Mouse (Mus musculus) MEL (cell line): ENCODE measurements around the gene Synpr.

Experiments
- CHD1 ChIP-seq: IDR thresholded peaks from 2 replicates; pipeline ENCODE4 v1.6.1; 2012; ENCODE audit warnings: low read depth, mild to moderate bottlenecking, inconsistent platforms, low read length, improper control_type of control experiment
- CTCF ChIP-seq, 3 experiments: IDR thresholded peaks in 2 of 3; conservative IDR thresholded peaks in 1 of 3; 2 replicates each; pipeline ENCODE4 v1.5.1; 2011 to 2012; ENCODE audit warnings: low read length in 3 of 3, low read depth in 2 of 3, mild to moderate bottlenecking in 2 of 3, improper control_type of control experiment in 1 of 3, inconsistent platforms in 1 of 3, mixed read lengths in 1 of 3, moderate library complexity in 1 of 3; ENCODE audit not compliant: control insufficient read depth in 1 of 3, insufficient read depth in 1 of 3, poor library complexity in 1 of 3, severe bottlenecking in 1 of 3
- ETS1 ChIP-seq: IDR thresholded peaks from 2 replicates; pipeline ENCODE4 v1.6.1; 2012; ENCODE audit warnings: low read depth, mild to moderate bottlenecking, inconsistent platforms, low read length, improper control_type of control experiment, moderate library complexity
- GATA1 ChIP-seq: IDR thresholded peaks from 2 replicates; pipeline ENCODE4 v1.6.1; 2011; ENCODE audit warnings: low read depth, low read length, improper control_type of control experiment
- MAX ChIP-seq: IDR thresholded peaks from 2 replicates; pipeline ENCODE4 v1.6.1; 2011; ENCODE audit warnings: low read length, improper control_type of control experiment
- MEF2A ChIP-seq: IDR thresholded peaks from 2 replicates; pipeline ENCODE4 v1.6.1; 2014; ENCODE audit warnings: low read depth, mild to moderate bottlenecking, inconsistent platforms, low read length, improper control_type of control experiment; ENCODE audit not compliant: poor library complexity, insufficient replicate concordance, severe bottlenecking; ENCODE audit errors: extremely low read depth
- MYC ChIP-seq: IDR thresholded peaks from 2 replicates; pipeline ENCODE4 v1.6.1; 2011; ENCODE audit warnings: low read depth, mild to moderate bottlenecking, low read length, improper control_type of control experiment, moderate library complexity
- POLR2A ChIP-seq, 2 experiments: IDR thresholded peaks; 2 replicates each; pipeline ENCODE4 v1.6.1; 2011 to 2012; ENCODE audit warnings: low read length in 2 of 2, mild to moderate bottlenecking in 2 of 2, control low read depth in 1 of 2, improper control_type of control experiment in 1 of 2, low read depth in 1 of 2, moderate library complexity in 1 of 2; ENCODE audit not compliant: control insufficient read depth in 1 of 2, insufficient read depth in 1 of 2, poor library complexity in 1 of 2
- RAD21 ChIP-seq: IDR thresholded peaks from 2 replicates; pipeline ENCODE4 v1.6.1; 2011; ENCODE audit warnings: mild to moderate bottlenecking, low read depth, low read length, improper control_type of control experiment
- SMC3 ChIP-seq: IDR thresholded peaks from 2 replicates; pipeline ENCODE4 v1.6.1; 2011; ENCODE audit warnings: low read depth, low read length, improper control_type of control experiment
- TAL1 ChIP-seq: IDR thresholded peaks from 2 replicates; pipeline ENCODE4 v1.6.1; 2012; ENCODE audit warnings: mild to moderate bottlenecking, inconsistent platforms, low read length, moderate library complexity, mixed read lengths
- USF1 ChIP-seq: IDR thresholded peaks from 2 replicates; pipeline ENCODE4 v1.6.1; 2014; ENCODE audit warnings: low read depth, mild to moderate bottlenecking, inconsistent platforms, low read length, improper control_type of control experiment, moderate library complexity

DNA sequence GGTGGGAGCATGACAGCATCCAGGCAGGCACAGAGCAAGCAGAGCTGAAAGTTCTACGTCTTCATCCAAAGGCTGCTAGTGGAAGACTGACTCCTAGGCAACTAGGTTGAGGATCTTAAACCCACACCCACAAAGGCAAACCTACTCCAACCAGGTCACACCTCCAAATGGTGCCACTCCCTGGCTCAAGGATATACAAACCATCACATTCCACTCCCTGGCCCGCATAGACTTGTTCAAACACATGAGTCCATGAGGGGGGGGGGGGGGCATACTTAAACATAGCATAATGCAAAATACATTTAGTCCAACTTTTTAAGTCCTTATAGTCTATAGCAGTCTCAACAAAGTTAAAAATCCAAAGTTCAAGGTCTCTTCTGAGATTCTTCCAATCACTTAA is 312.6 kb downstream of the Synpr start:
- TF ChIP-seq MYC: no peak
- no peak for TF ChIP-seq POLR2A (IDR thresholded peaks at IDR 0.05; ENCODE audit: control insufficient read depth in 1 of 2, insufficient read depth in 1 of 2, low read depth in 1 of 2, low read length in 2 of 2, poor library complexity in 1 of 2)
- no peak for TF ChIP-seq MEF2A
- no peak for TF ChIP-seq GATA1
- TF ChIP-seq CTCF (IDR thresholded peaks at IDR 0.05 in 2 of 3, conservative IDR thresholded peaks at IDR 0.05 in 1 of 3; ENCODE audit: control insufficient read depth in 1 of 3, insufficient read depth in 1 of 3, low read depth in 2 of 3, low read length in 3 of 3, poor library complexity in 1 of 3, severe bottlenecking in 1 of 3): no peak
- no peak for TF ChIP-seq RAD21
- TF ChIP-seq USF1: no peak
- TF ChIP-seq SMC3: no peak
- TF ChIP-seq MAX: no peak
- TF ChIP-seq ETS1: no peak
- TF ChIP-seq TAL1: no peak
- TF ChIP-seq CHD1: no peak
